17 mouse cellular contexts compared by ENCODE assay signal in genomic region chr9:57647286-57648108, GRCm38 (mm10). TPM values are rescaled to one million over a fixed set of nuclear protein-coding genes. Genes with fewer than 3 reads are reported as not detected.
A peak's percentile ranks its signal among the peaks of the same experiment; 100 is the strongest.
DNase-seq lines count a peak whose midpoint lies in the region; ATAC-seq and TF ChIP-seq lines count a peak whose summit lies in the region.
"Had no signal": no experiment of that assay in that cellular context is flagged by ENCODE, and none has a peak within 500 bp of the region (broad histone marks: within the 10 kb centered on the region; RNA-seq: fewer than 3 reads in every experiment).

No protein-coding gene starts in this region.

- H3K27ac ChIP-seq in bone marrow macrophage, adult 2 months (ENCODE audit: insufficient read depth, low read depth, low read length): peak overlapping the region; percentile 96
- peak overlapping the region; percentile 99 for H3K27ac ChIP-seq in liver, postnatal 0 days (ENCODE audit: low read depth)
- H3K27ac ChIP-seq: forebrain, embryonic 15.5 days had no signal

- H3K9ac ChIP-seq in liver, postnatal 0 days (replicated peaks): peak overlapping the region; percentile 35; the same call in 1 of the 2 replicates
- H3K9ac ChIP-seq: forebrain, embryonic 15.5 days had no signal

- H3K4me3 ChIP-seq in megakaryocyte, embryonic 14.5 days (replicated peaks): peak overlapping the region; percentile 83
- H3K4me3 ChIP-seq in bone marrow macrophage, adult 2 months (ENCODE audit: insufficient read depth, low read length): peak overlapping the region; percentile 30
- H3K4me3 ChIP-seq in liver, postnatal 0 days (ENCODE audit: low read depth, low read length): no peak overlapping the region
- H3K4me3 ChIP-seq: forebrain, embryonic 15.5 days had no signal

- TF ChIP-seq CTCF in bone marrow macrophage, adult 2 months (IDR thresholded peaks at IDR 0.05; ENCODE audit: low read depth, low read length): no peak
- no peak for TF ChIP-seq CTCF in liver, postnatal 0 days (IDR thresholded peaks at IDR 0.05; ENCODE audit: low read depth)

- 24% methylated on average over 4 of the region's 4 CpGs for WGBS in liver, postnatal 0 days (ENCODE audit: insufficient replicate concordance)

- ATAC-seq in megakaryocyte, adult 5-6 weeks (ENCODE audit: poor library complexity, severe bottlenecking): no peak
- no peak for ATAC-seq in liver, postnatal 0 days
- ATAC-seq: forebrain, embryonic 15.5 days had no signal

- DNase-seq in liver, postnatal 0 days: peak; percentile 16
- DNase-seq in thymus, postnatal 4 days: peak; percentile 60
- no peak for DNase-seq in retina, embryonic 14.5 days (ENCODE audit: low spot score)
- no peak for DNase-seq in right cerebral cortex, postnatal 25 days
- DNase-seq: adrenal gland, postnatal 36 days; cerebellum, postnatal 36 days; gastrocnemius, postnatal 36 days; left cerebral cortex, postnatal 4 days; lung, postnatal 14 days had no signal

- H3K4me1 ChIP-seq in megakaryocyte, embryonic 14.5 days: peaks cover 73% of the 10 kb centered on the region
- H3K4me1 ChIP-seq in bone marrow macrophage, adult 2 months (ENCODE audit: control insufficient read depth, insufficient read depth, low read length): peaks cover 43% of the 10 kb centered on the region
- peaks cover 60% of the 10 kb centered on the region for H3K4me1 ChIP-seq in liver, postnatal 0 days (ENCODE audit: insufficient read depth)

- H3K36me3 ChIP-seq in megakaryocyte, embryonic 14.5 days (replicated peaks; ENCODE audit: low read length): peaks cover 12% of the 10 kb centered on the region
- no peaks in the 10 kb centered on the region for H3K36me3 ChIP-seq in liver, postnatal 0 days (replicated peaks; ENCODE audit: insufficient read depth, low read length)
- H3K36me3 ChIP-seq: forebrain, embryonic 15.5 days had no signal

- TF ChIP-seq EP300 in liver, postnatal 0 days (IDR thresholded peaks at IDR 0.05; ENCODE audit: low read depth): no peak

- no peak for TF ChIP-seq POLR2A in bone marrow macrophage, adult 2 months (IDR thresholded peaks at IDR 0.05; ENCODE audit: borderline replicate concordance, low read depth, low read length)

- H3K9me3 ChIP-seq in megakaryocyte, embryonic 14.5 days: no peaks in the 10 kb centered on the region
- no peaks in the 10 kb centered on the region for H3K9me3 ChIP-seq in liver, postnatal 0 days (ENCODE audit: low read length)
- H3K9me3 ChIP-seq: forebrain, embryonic 15.5 days had no signal

- no peaks in the 10 kb centered on the region for H3K27me3 ChIP-seq in megakaryocyte, embryonic 14.5 days (replicated peaks)
- no peaks in the 10 kb centered on the region for H3K27me3 ChIP-seq in liver, postnatal 0 days (ENCODE audit: insufficient read depth, low read length)
- H3K27me3 ChIP-seq: forebrain, embryonic 15.5 days had no signal

- peak overlapping the region; percentile 40 for H3K4me2 ChIP-seq in liver, postnatal 0 days (ENCODE audit: low read depth, low read length)
- H3K4me2 ChIP-seq: forebrain, embryonic 15.5 days had no signal

RNA-seq across cellular contexts. Expression of gene Csk, which starts 5.9 kb away (rescaled TPM):
- polyA plus RNA-seq in megakaryocyte, embryonic 14.5 days (2012; ENCODE audit: insufficient read depth, low replicate concordance): 400 and 436 TPM in 2 replicates
- 88.6 and 96.7 TPM in 2 replicates for total RNA-seq in megakaryocyte, adult 5-6 weeks (2015)
- 230 and 282 TPM in 2 replicates for total RNA-seq in megakaryocyte, adult 5-6 weeks (2017)
- polyA plus RNA-seq in bone marrow macrophage, adult 2 months (2012; ENCODE audit: insufficient read depth, insufficient read length, missing spikeins): 125 and 126 TPM in 2 replicates
- 13.6 and 15.5 TPM in 2 replicates for polyA plus RNA-seq in liver, postnatal 0 days (2015; fragmentation: Nextera tagmentation; extraction: Ambion mirVana)

RNA-seq across cellular contexts. Expression of gene Lman1l, which starts 26.9 kb away (rescaled TPM):
- not detected in 2 replicates for polyA plus RNA-seq in megakaryocyte, embryonic 14.5 days (2012; ENCODE audit: insufficient read depth, low replicate concordance)
- total RNA-seq in megakaryocyte, adult 5-6 weeks (2015): not detected in 2 replicates
- not detected in 2 replicates for total RNA-seq in megakaryocyte, adult 5-6 weeks (2017)
- polyA plus RNA-seq in bone marrow macrophage, adult 2 months (2012; ENCODE audit: insufficient read depth, insufficient read length, missing spikeins): not detected in 2 replicates
- polyA plus RNA-seq in liver, postnatal 0 days (2015; fragmentation: Nextera tagmentation; extraction: Ambion mirVana): not detected in 2 replicates
- total RNA-seq: adrenal gland, postnatal 36 days; gastrocnemius, postnatal 36 days; hematopoietic stem cell, adult 5-6 weeks; layer of hippocampus, adult 8-10 months had no signal
- polyA plus RNA-seq: forebrain, embryonic 15.5 days; kidney, embryonic 14.5 days had no signal

RNA-seq across cellular contexts. Expression of gene Cyp1a2, which starts 36.0 kb away (rescaled TPM):
- polyA plus RNA-seq in megakaryocyte, embryonic 14.5 days (2012; ENCODE audit: insufficient read depth, low replicate concordance): not detected in 2 replicates
- not detected in 2 replicates for total RNA-seq in megakaryocyte, adult 5-6 weeks (2015)
- not detected in 2 replicates for total RNA-seq in megakaryocyte, adult 5-6 weeks (2017)
- not detected in 2 replicates for polyA plus RNA-seq in bone marrow macrophage, adult 2 months (2012; ENCODE audit: insufficient read depth, insufficient read length, missing spikeins)
- polyA plus RNA-seq in liver, postnatal 0 days (2015; fragmentation: Nextera tagmentation; extraction: Ambion mirVana): 19.9 and 30.7 TPM in 2 replicates
- total RNA-seq: gastrocnemius, postnatal 36 days; hematopoietic stem cell, adult 5-6 weeks; layer of hippocampus, adult 8-10 months; left cerebral cortex, postnatal 4 days; neutrophil, adult 5-6 weeks had no signal
- polyA plus RNA-seq: forebrain, embryonic 15.5 days; kidney, embryonic 14.5 days had no signal

RNA-seq across cellular contexts. Expression of gene Cyp1a1, which starts 40.2 kb away (rescaled TPM):
- polyA plus RNA-seq in megakaryocyte, embryonic 14.5 days (2012; ENCODE audit: insufficient read depth, low replicate concordance): 1.0 TPM in 1 of 2 replicates, not detected in the other
- not detected in 2 replicates for total RNA-seq in megakaryocyte, adult 5-6 weeks (2015)
- not detected in 2 replicates for total RNA-seq in megakaryocyte, adult 5-6 weeks (2017)
- not detected in 2 replicates for polyA plus RNA-seq in bone marrow macrophage, adult 2 months (2012; ENCODE audit: insufficient read depth, insufficient read length, missing spikeins)
- polyA plus RNA-seq in liver, postnatal 0 days (2015; fragmentation: Nextera tagmentation; extraction: Ambion mirVana): 2.2 and 4.3 TPM in 2 replicates
- total RNA-seq: hematopoietic stem cell, adult 5-6 weeks; neutrophil, adult 5-6 weeks had no signal

RNA-seq across cellular contexts. Expression of gene Cplx3, which starts 41.4 kb away (rescaled TPM):
- polyA plus RNA-seq in megakaryocyte, embryonic 14.5 days (2012; ENCODE audit: insufficient read depth, low replicate concordance): 1.1 TPM in 1 of 2 replicates, not detected in the other
- not detected in 2 replicates for total RNA-seq in megakaryocyte, adult 5-6 weeks (2015)
- total RNA-seq in megakaryocyte, adult 5-6 weeks (2017): not detected in 2 replicates
- polyA plus RNA-seq in bone marrow macrophage, adult 2 months (2012; ENCODE audit: insufficient read depth, insufficient read length, missing spikeins): not detected in 2 replicates
- polyA plus RNA-seq in liver, postnatal 0 days (2015; fragmentation: Nextera tagmentation; extraction: Ambion mirVana): not detected in 2 replicates
- total RNA-seq: adrenal gland, postnatal 36 days; gastrocnemius, postnatal 36 days; neutrophil, adult 5-6 weeks had no signal
- polyA plus RNA-seq: kidney, embryonic 14.5 days had no signal

Comparison
In these comparisons a context has a peak if more than half of its experiments do, and no peak if none do; other contexts are left out.
1. DNase-seq: peak in liver, postnatal 0 days (single experiment) and thymus, postnatal 4 days (single experiment); none in retina, embryonic 14.5 days (single experiment) and right cerebral cortex, postnatal 25 days (single experiment).
2. RNA of gene Cyp1a2, which starts 36.0 kb away (polyA plus RNA-seq): 19.9 to 30.7 TPM in liver, postnatal 0 days; not detected in bone marrow macrophage, adult 2 months and not detected in megakaryocyte, embryonic 14.5 days; every median in the first group is over 10 times any median in the second.